Mouse (Mus musculus) lung, embryonic 15.5 days (tissue): ENCODE results near the gene Oxld1. TPM values are rescaled to one million over a fixed set of nuclear protein-coding genes. Genes with fewer than 3 reads are reported as not detected.
A peak's percentile ranks its signal among the peaks of the same experiment; 100 is the strongest.

Experiments used
- ATAC-seq: fragments of 200-750 bp; cut with Nextera tagmentation; 2 replicates; pipeline ENCODE4 v1.8.0; 2017; ENCODE audit warnings: moderate number of reproducible peaks, borderline replicate concordance; ENCODE audit not compliant: low FRiP score, low TSS enrichment; ENCODE audit errors: extremely low read depth
- H3K27ac ChIP-seq: fragments of 300-500 bp; sonication (generic); 2 replicates; pipeline ENCODE4 v1.5.1; 2015; ENCODE audit warnings: moderate library complexity, mild to moderate bottlenecking, inconsistent platforms
- H3K27me3 ChIP-seq: fragments of 300-500 bp; sonication (generic); 2 replicates; pipeline ENCODE4 v1.6.1; 2015; ENCODE audit warnings: inconsistent platforms
- H3K36me3 ChIP-seq: fragments of 300-500 bp; sonication (generic); 2 replicates; pipeline ENCODE4 v1.6.1; 2015; ENCODE audit warnings: inconsistent platforms
- H3K4me1 ChIP-seq: fragments of 300-500 bp; sonication (generic); 2 replicates; pipeline ENCODE4 v1.6.1; 2015; ENCODE audit warnings: inconsistent platforms
- H3K4me2 ChIP-seq: fragments of 300-500 bp; sonication (generic); 2 replicates; pipeline ENCODE4 v1.6.1; 2015; ENCODE audit warnings: inconsistent platforms, mild to moderate bottlenecking, moderate library complexity
- H3K4me3 ChIP-seq: fragments of 300-500 bp; sonication (generic); 2 replicates; pipeline ENCODE4 v1.5.1; 2015; ENCODE audit warnings: mild to moderate bottlenecking, inconsistent platforms
- H3K9ac ChIP-seq: fragments of 300-500 bp; sonication (generic); 2 replicates; pipeline ENCODE4 v1.6.1; 2015; ENCODE audit warnings: inconsistent platforms
- H3K9me3 ChIP-seq: fragments of 300-500 bp; sonication (generic); 2 replicates; pipeline ENCODE4 v1.6.1; 2016; ENCODE audit warnings: inconsistent platforms
- WGBS: fragments of 180-500 bp; shearing (Covaris S2); methylation state at CpG from one replicate; pipeline ENCODE4 v1.1.7; 2015; 5-methylcytosine and 5-hydroxymethylcytosine counted together
- polyA plus RNA-seq: library from polyadenylated mRNA; unstranded; fragments of >200 nt; fragmentation: Nextera tagmentation; extraction: Ambion mirVana; gene quantifications from 2 replicates; pipeline ENCODE4 v1.2.1, GENCODE M21; 2015

The Oxld1 gene
- polyA plus RNA-seq, 1 experiment from 2014 or later, result 13.0 TPM

DNA sequence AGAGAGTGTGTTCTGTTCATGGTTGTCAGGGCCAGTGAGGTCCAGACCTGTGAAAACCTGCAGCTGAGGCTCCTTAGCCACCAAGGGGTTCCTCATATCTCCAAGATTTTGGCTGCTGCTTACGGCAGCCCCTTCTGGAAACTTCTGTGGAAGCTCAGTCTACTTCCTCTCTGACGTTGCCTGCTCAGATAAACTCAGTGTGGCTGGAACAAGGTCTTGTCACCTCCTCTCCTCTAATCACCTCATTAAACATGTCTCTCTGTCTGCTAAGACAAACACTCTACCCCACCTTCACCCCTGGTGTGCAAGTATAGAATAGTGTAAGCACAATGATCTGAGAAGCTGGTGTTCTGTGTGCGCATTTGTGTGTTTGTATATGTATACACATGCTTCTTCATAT, 12.4 kb downstream of the Oxld1 start:
- no peak overlapping the region for H3K4me2 ChIP-seq
- no peak overlapping the region for H3K27ac ChIP-seq
- no peak overlapping the region for H3K9ac ChIP-seq
- WGBS, result 39% methylated on average over 3 of the region's 3 CpGs
- no peaks in the 10 kb centered on the region for H3K36me3 ChIP-seq
- no peak for ATAC-seq
- H3K27me3 ChIP-seq, result no peaks in the 10 kb centered on the region
- H3K4me1 ChIP-seq, result no peaks in the 10 kb centered on the region
- H3K4me3 ChIP-seq, result no peak overlapping the region
- no peaks in the 10 kb centered on the region for H3K9me3 ChIP-seq

DNA sequence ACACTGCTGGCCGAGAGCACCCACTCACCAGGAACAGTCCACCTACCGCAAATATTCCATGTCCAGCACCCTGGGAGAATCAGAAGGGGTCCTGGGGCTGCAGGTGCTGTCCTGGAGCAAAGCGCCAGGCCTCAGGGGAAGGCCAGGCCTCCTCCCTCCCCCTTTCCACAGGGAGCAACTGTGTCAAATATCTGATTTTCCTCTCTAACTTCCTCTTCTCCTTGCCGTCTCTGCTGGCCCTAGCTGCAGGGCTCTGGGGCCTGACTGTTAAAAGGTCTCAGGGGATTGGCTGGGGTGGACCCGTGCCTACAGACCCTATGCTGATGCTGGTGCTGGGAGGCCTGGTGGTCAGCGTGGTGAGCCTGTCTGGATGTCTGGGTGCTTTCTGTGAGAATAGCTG, 13.8 kb downstream of the Oxld1 start:
- no peak overlapping the region for H3K4me3 ChIP-seq

DNA sequence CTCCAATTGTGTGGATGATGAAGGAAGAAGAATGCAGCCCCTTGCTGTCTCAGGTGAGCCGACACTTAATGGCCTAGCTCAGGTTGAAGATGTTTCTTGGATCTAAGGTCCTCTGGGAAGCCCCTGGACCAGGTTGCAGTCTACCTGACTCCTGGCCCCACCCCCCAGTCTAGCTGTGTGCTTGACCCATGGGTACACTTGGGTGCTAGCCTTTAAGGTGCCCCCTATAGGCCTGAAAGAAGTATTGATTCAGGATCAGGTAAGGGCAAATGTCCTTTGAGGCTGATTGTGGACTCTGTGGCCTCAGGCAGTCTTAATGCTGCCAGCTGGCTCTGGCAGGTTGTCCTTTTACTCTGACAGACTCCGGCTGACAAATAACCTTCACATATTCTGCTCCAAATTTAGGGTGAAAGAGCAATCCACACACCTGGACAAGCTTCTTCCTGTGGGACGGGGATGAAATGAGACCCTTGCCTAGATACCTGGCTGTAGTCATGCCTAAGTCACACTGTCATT, 15.0 kb downstream of the Oxld1 start:
- H3K27ac ChIP-seq, result no peak overlapping the region
- no peak for ATAC-seq
- H3K4me1 ChIP-seq, result no peaks in the 10 kb centered on the region
- no peak overlapping the region for H3K4me2 ChIP-seq
- H3K9ac ChIP-seq, result no peak overlapping the region
- H3K27me3 ChIP-seq, result no peaks in the 10 kb centered on the region
- H3K9me3 ChIP-seq, result no peaks in the 10 kb centered on the region
- no peaks in the 10 kb centered on the region for H3K36me3 ChIP-seq
- no peak overlapping the region for H3K4me3 ChIP-seq
- 85% methylated on average over 3 of the region's 3 CpGs for WGBS

More for the DNA sequence above, 13.8 kb downstream of the Oxld1 start:
- no peaks in the 10 kb centered on the region for H3K4me1 ChIP-seq
- no peak overlapping the region for H3K9ac ChIP-seq
- no peaks in the 10 kb centered on the region for H3K27me3 ChIP-seq
- WGBS, result 69% methylated on average over 6 of the region's 6 CpGs
- no peaks in the 10 kb centered on the region for H3K36me3 ChIP-seq
- H3K4me2 ChIP-seq, result no peak overlapping the region
- no peaks in the 10 kb centered on the region for H3K9me3 ChIP-seq
- H3K27ac ChIP-seq, result no peak overlapping the region
- no peak for ATAC-seq

DNA sequence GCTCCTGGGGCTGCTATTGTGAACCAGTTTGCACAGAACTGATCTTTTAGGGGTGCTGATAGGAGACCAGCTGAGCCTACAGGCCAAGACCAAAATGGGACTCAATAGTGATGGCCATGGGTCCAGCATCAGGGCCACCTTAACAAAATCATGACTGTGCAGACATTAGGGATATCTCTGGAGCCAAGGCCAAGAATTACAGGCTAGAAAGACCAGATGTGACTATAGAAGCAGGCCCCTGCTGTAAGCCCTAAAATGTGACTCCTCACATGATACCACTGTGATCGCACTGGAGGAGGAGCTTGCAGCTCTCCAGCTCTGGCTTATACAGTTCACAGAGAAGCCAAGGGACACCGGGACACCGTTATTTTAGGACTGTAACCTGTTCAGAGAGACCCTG, 15.5 kb downstream of the Oxld1 start, which contains the start of gene Tspan10:
Gene Tspan10 (plus strand): TSS at position 301 of the 400 bp plus-strand sequence.
- ATAC-seq, result no peak

DNA sequence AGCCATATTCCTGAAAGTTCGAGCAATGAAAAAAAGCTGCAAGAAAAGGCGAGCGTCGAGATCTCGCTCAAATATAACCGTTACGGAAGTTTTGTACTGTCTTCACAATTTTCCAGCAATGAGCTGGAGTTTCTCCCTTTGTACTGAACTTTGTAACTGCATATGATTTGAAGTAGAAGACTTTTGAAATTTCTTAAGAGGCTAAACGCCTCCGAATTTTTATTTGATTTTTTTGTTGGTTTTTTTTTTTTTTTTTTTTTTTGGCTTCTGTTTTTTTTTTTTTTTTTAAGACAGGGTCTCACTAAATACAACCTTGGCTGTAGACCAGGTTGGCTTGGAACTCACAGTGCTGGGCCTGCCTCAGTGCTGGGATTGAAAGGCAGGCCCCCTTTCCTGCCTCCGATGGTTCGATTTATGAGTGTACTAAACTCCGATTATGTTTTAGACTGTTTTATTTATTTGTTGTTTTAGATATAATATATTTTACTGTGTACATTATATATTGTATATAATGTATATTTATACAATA, 19.9 kb downstream of the Oxld1 start:
- Histone ChIP-seq H3K9me3 (no peaks in the 10 kb centered on the region), H3K36me3 (peaks cover 13% of the 10 kb centered on the region; the same call in 1 of the 2 replicates), H3K4me3 (peak overlapping the region; percentile 80), H3K4me1 (peaks cover 12% of the 10 kb centered on the region), H3K27ac (peak overlapping the region; percentile 69), H3K27me3 (no peaks in the 10 kb centered on the region), H3K9ac (peak overlapping the region; percentile 92), H3K4me2 (peak overlapping the region; percentile 77)
- ATAC-seq, result no peak
- 21% methylated on average over 12 of the region's 12 CpGs for WGBS

More for the DNA sequence above, 15.5 kb downstream of the Oxld1 start, which contains the start of gene Tspan10:
- Histone ChIP-seq H3K9me3 (no peaks in the 10 kb centered on the region), H3K4me2 (no peak within 1 kb of the TSS), H3K4me1 (no peaks in the 10 kb centered on the region), H3K36me3 (no peaks in the 10 kb centered on the region), H3K27ac (no peak within 1 kb of the TSS), H3K9ac (no peak within 1 kb of the TSS), H3K4me3 (no peak within 1 kb of the TSS), H3K27me3 (no peaks in the 10 kb centered on the region)
- 82% methylated on average over 3 of the region's 3 CpGs for WGBS

DNA sequence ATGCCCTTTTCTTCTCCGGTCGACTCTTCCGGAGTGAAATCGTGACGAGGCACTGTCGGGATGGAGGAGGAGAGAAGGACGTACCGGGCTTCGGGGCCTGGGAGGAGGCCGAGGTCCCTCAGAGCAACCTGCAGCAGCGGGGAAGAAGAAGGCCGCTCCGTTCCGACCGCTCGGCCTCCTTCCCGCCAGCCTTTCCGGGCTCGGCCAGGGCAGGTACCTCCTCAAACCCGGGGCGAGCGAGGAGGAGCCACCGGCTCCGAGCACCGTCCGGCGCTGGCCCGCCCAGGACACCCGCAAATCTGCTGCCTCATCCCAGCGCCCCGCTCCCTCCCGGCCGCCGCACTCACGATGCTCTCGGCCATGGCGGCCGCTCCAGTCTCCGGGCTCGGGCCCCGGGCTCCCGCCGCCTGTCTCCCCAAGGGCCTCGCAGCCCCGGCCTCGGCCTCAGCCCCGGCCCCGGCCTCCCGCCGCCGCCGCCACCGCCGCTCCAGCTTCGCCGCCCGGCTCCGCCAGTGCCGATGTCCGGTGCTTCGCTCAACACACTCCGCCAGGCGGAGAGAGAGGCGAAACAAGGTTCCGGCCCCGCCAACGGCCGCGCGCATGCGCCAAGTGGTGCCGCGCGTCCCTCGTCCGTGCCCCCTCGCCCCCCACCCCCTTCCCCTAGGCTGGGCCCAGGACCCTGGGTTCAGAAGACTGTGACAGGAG, 20.6 kb downstream of the Oxld1 start, which contains the start of gene Nploc4:
Gene Nploc4 (minus strand): TSS at position 557 of the 705 bp plus-strand sequence.
- Histone ChIP-seq H3K9ac (peak within 1 kb of the TSS; percentile 92), H3K36me3 (peaks cover 19% of the 10 kb centered on the region), H3K4me1 (peaks cover 12% of the 10 kb centered on the region), H3K9me3 (no peaks in the 10 kb centered on the region), H3K4me2 (peak within 1 kb of the TSS; percentile 77), H3K4me3 (peak within 1 kb of the TSS; percentile 80), H3K27me3 (no peaks in the 10 kb centered on the region), H3K27ac (peak within 1 kb of the TSS; percentile 69)
- ATAC-seq, result peak; percentile 85
- WGBS, result under 1% methylated on average over 69 of the region's 77 CpGs

DNA sequence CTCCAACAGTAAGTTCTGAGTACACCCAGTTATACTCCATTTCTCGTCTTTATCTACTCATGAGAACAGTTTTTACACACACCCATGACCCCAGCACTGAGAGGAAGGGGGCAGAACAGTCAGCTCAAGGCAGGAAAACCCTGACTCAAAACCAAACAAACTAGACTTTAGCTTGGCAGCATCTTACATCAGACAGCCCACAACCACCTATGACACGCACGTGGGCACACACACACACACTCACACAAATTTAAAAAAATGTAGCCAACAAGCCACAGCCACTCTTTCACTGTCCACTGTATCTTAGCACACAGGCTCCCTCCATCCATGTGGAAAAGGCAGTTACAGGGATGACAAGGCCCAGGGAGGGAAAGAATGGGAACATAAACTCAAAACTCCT, 31.1 kb downstream of the Oxld1 start:
- H3K36me3 ChIP-seq, result peaks cover 67% of the 10 kb centered on the region
- no peak overlapping the region for H3K9ac ChIP-seq
- no peak overlapping the region for H3K4me3 ChIP-seq
- 81% methylated on average over 3 of the region's 3 CpGs for WGBS
- no peak overlapping the region for H3K27ac ChIP-seq
- no peaks in the 10 kb centered on the region for H3K4me1 ChIP-seq
- no peaks in the 10 kb centered on the region for H3K9me3 ChIP-seq
- H3K4me2 ChIP-seq, result no peak overlapping the region
- no peaks in the 10 kb centered on the region for H3K27me3 ChIP-seq
- ATAC-seq, result no peak

DNA sequence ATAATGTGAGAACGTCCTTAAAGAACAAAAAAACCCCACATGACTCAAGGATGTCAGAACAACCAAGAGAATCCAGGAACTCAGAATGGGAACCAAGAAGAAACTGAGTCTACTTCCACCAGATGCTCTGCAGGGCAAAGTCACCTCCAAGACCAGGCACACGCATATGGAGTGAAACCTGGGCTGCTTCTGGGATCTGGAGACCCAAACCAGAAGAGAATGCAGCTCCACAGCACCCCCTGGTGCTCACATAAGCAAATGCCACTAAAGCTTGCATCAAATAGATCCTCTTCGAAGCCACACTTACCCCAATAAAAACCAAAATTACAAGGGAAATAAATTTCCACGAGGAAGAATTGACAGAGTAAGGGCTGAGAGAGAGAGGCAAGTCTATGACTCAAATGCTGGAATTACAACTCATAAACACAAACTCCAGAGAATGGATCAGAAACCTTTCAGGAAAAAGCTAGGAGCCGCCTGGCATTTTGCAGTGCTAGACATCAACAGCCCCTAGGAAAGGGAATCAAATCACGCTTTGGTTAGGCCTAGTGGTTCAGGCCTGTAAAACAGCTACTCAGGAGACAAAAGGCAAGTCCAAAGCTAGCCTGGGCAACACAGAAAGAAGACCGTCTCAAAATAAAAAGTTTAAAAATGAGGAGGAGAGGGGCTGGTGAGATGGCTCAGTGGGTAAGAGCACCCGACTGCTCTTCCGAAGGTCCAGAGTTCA, 34.1 kb downstream of the Oxld1 start:
- Histone ChIP-seq H3K9me3 (no peaks in the 10 kb centered on the region), H3K27me3 (no peaks in the 10 kb centered on the region), H3K4me3 (no peak overlapping the region), H3K4me2 (no peak overlapping the region), H3K4me1 (no peaks in the 10 kb centered on the region), H3K27ac (no peak overlapping the region), H3K36me3 (peaks cover 73% of the 10 kb centered on the region), H3K9ac (no peak overlapping the region)
- 62% methylated on average over 9 of the region's 9 CpGs for WGBS
- no peak for ATAC-seq

DNA sequence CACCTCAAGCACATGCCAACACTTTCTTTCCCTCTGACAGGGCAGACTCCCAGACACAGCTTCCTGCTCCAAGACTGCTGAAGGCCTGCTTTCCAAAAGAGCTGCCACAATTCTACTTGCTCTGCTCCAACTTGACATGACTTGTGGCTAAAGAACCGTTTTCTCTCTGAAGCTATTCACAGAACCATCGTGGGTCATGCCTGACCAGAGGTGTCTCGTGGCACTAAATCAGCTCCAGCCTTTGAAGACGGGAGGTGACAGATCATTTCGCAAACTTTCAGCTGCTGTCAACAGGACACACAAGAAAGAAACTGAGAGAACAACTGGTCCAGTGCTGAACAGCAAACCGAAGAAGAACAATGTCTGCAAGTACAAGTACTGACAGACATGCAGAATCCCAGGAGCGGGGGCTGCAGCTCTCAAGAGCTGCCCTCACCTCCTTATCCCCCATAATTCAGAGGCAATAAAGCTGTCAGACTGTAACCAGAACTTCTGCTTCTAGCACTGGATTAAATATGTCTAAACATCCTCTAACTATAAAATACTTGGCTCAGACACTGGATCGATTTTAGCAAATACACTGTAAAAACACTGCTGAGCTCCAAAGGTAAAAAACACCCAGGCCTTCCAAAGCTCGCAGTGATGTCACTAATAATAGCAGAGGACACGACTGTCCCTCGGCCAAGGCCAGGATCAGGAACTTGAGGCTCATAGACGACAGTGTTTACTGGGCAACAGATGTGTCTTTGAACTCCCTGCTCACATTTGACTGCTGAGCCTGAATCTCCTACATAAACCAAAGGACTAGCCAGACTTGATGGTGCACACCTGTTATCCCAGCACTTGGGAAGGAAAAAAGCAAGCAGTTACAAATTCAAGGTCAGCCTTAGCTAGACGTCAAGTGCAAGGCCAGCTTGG, 35.0 kb downstream of the Oxld1 start:
- Histone ChIP-seq H3K36me3 (peaks cover 73% of the 10 kb centered on the region), H3K4me2 (no peak overlapping the region), H3K4me3 (no peak overlapping the region), H3K4me1 (no peaks in the 10 kb centered on the region), H3K9ac (no peak overlapping the region), H3K27me3 (no peaks in the 10 kb centered on the region), H3K27ac (no peak overlapping the region), H3K9me3 (no peaks in the 10 kb centered on the region)
- ATAC-seq, result no peak
- 71% methylated on average over 13 of the region's 13 CpGs for WGBS

DNA sequence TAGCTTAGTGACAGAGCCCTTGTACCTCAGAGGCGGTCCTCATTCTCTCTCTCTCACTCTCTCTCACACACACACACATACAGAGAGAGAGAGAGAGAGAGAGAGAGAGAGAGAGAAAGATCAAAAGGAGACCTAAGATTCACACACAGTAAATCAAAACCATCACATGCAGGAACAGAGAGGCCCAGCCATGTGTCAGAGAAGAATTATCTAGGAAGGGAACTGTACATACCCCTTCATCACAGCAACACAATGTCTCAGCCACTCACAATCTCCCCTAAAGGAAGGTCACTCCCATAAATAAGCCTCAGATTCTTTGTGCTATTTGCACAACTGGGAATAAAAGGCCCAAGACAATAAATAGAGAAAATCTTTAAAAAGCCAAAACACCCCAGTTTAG, 39.3 kb downstream of the Oxld1 start:
- Histone ChIP-seq H3K4me3 (no peak overlapping the region), H3K9me3 (no peaks in the 10 kb centered on the region), H3K36me3 (peaks cover 77% of the 10 kb centered on the region), H3K9ac (no peak overlapping the region), H3K27me3 (no peaks in the 10 kb centered on the region), H3K4me2 (no peak overlapping the region), H3K27ac (no peak overlapping the region), H3K4me1 (no peaks in the 10 kb centered on the region)
- WGBS, result 75% methylated on average over 1 of the region's 1 CpGs
- no peak for ATAC-seq

DNA sequence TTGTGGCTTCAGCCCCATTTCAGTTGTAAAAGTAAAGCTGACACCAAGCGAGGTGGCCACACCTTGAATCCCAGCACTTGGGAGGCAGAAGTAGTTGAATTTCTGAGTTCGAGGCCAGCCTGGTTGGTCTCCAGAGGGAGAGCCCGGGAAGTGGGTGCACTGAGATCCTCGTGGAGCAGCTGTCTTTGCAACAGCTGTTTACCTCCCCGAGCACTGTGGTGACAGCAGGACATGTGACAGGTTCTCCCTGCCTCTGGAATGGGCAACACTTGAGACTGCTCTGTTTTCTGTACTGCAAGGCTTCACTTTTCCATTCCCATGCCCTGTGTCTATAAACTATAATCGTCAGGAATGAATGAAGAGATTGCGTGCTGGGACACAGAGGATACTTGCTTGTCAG, 40.0 kb downstream of the Oxld1 start:
- Histone ChIP-seq H3K4me2 (no peak overlapping the region), H3K36me3 (peaks cover 85% of the 10 kb centered on the region), H3K4me3 (no peak overlapping the region), H3K27me3 (no peaks in the 10 kb centered on the region), H3K27ac (no peak overlapping the region), H3K9ac (no peak overlapping the region), H3K4me1 (no peaks in the 10 kb centered on the region), H3K9me3 (no peaks in the 10 kb centered on the region)
- ATAC-seq, result no peak
- WGBS, result 83% methylated on average over 7 of the region's 7 CpGs
